Mouse (Mus musculus) urinary bladder, adult 2 months (tissue): Measurements from ENCODE around the gene Gm11214. TPM values are rescaled to one million over a fixed set of nuclear protein-coding genes. Genes with fewer than 3 reads are reported as not detected.

Source experiments
- DNase-seq: peaks from one replicate; pipeline ENCODE4 v3.0.0; 2022; ENCODE audit warnings: low spot score
- polyA plus RNA-seq: library from polyadenylated mRNA; depleted of rRNA; stranded (reverse); fragments of >200 nt; gene quantifications from 2 replicates; pipeline ENCODE4 v1.2.3, GENCODE M21; 2012; rRNA removed

Gene Gm11214
- polyA plus RNA-seq, 1 experiment, result not detected

DNA sequence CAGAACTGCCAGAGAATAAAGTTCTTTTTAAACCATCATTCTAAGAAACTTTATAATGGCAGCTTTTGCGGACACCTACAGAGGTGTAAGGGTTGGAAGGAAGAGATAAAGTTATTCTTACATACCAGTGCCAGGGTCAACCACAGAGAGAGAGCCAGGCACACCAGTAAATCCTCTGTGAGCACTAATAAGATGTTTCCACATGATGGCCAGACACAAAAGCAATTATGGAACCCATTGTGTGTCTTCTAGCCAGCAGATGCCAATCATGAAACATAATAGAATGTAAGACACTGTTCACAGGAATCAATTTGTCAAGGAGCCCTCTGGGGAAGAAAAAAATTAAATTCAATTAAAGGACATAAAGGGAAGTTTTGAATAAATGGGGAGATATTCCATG lies 1.8 kb downstream of the Gm11214 start:
- DNase-seq, result no peak

DNA sequence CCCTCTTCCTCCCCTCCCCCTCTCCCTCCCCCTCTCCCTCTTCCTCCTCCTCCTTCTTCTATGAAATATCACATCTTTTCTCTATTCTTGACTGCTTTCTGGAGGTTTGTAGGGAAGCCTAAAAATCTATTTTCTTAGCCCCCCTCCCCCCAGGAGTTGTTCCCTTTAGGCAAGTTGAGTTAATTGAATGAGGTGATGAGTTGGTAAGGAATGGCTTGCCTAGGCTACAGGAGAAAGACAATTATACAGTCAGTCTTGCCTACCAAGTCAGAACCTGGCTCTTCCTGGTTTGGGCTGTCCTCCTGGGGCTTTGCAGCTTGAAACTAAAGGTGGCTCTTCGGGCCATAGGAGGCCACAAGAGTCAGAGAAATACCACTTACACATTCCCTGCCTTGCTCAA lies 3.4 kb downstream of the Gm11214 start:
- no peak for DNase-seq

DNA sequence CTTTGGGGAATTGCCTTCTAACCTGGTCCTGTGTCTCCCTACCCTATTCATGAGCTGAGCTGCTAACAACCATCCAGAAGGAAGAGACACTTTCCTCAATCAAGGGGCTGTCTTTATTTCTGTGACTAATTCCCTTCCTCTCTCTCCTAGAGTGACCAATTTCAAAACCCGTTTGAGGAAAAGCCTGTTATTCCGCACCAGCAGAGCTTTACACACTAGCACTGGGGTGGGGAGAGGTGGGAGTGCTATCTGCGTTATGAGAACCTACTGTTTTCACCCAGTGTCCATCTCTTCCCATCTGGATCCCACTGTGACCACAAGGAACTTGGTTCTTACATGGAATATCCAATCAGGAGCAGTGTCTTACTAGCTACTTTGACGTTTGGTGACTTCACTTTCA lies 4.1 kb downstream of the Gm11214 start:
- DNase-seq, result no peak

DNA sequence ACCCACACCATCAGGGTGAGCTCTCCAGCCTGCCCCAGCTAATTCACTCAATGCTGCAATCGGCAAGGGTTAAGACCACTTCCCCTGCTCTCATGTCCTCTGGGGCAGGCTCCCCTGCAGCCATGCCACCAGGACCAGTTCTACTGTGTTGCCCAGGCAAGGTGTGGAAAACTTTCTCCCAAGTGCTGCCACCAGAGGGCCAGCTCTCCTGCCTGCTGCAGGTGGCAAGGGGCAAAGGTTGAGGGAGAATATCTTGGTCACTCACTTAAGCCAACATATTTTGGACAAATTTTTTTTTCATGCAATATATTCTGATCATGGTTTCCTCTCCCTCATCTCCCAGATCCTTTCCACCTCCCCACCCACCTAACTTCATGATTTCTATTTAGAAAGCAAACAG lies 8.8 kb downstream of the Gm11214 start:
- DNase-seq, result no peak

DNA sequence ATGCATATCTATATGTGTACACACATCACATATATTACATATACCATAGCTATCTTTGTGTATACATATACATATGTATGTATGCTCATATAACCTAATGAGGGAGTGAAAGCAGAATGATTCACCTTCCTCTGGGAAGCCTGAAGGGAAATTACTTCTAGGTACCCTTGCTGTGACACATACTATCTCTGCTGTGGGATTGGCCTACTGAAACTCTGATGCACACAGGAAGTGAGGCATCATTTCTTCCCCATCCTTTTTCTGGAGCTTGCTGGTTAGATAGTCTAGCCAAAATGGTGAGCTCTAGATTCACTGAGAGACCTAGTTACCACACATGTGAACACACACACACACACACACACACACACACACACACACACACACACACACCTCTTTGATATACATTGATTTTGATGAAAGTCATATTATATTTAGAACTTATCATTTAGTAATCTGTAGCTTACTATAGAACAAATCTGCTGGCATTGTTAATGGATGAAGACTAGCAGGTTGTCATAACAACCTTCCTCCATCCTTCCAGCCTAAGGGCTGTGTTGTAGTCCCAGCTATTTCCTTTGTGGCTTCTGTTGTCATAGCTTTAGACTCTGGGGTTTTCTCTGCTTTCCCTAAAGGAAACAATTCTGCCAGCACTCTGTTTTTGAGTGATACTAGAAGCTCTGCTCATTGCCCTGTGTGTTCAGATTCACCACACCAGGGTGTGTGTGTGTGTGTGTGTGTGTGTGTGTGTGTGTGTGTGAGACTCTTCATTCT lies 19.0 kb downstream of the Gm11214 start:
- DNase-seq, result no peak

DNA sequence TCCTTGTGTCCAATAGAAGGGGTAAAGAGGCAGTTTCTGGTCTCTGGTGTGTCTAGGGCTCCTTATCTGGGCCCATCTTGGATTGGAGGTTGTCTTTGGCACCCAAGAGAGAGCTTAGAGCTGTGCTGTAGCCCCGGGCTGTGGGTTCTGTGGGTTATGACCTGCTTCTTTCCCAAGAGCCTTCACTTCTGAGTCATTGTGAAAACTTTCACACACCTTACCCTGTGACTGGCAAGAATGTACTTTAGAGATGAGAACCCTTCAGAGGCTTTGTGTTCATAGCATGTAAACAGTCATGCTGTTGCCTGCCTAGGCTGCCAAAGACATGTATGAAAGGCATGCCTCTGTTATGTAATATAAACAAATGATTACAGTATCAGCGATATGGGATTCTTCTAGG lies 23.3 kb downstream of the Gm11214 start:
- no peak for DNase-seq

DNA sequence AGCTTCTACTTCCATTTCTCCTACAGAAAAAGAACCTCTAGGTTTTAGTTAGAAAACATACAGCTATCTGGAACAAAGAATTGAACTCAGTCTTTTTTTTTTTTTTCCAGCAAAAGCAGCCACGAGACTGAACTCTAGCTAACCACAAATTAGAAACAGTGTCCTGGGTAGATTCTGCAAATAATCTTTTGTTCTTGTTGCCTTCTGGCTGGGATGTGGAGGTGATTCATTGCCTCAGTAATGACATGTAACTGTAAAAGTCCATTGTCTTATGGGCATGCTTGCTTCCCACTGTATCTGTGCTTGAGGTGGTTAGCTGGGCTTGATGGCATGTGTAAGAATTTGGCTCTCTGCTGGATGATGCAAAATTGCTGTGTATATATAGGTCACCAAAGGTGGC lies 24.6 kb downstream of the Gm11214 start:
- DNase-seq, result no peak

DNA sequence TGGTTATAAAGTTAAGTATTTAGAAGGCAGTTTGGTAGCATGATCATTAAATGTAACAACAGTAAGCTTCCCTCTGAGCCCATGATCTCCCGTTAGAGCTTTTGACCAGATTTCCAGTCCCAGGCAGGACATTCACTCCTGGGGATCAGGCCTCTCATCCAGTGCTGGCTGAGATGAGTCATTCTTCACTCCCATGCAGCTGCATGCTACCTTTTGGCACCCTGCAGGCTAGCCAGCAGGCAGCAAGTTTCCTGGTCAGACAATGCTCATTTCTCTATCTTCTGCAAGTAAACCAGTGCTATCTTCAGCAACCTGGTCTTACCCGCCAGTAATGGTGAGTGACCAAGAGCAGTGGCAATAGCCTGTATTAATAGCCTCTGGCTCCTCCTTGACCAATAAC lies 30.0 kb downstream of the Gm11214 start:
- DNase-seq, result no peak

DNA sequence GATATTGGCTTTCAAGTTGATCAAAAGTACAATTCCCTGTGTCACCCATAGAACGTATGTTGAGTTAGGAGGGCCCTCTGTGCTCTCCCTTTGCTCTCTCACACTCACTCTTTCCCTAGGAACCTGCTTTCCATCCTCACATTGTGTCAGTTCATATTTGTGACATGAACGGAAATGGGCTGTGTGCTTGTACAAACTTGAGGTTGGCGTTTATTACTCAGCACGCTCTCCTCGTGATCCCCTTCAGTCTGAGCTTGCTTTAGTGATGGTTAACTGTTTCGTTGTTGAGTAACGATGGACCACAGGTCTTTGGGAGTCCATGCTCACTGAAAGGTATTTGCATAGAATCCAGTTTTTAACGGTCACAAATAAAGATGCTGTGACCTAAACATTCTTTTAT lies 36.1 kb downstream of the Gm11214 start:
- no peak for DNase-seq

DNA sequence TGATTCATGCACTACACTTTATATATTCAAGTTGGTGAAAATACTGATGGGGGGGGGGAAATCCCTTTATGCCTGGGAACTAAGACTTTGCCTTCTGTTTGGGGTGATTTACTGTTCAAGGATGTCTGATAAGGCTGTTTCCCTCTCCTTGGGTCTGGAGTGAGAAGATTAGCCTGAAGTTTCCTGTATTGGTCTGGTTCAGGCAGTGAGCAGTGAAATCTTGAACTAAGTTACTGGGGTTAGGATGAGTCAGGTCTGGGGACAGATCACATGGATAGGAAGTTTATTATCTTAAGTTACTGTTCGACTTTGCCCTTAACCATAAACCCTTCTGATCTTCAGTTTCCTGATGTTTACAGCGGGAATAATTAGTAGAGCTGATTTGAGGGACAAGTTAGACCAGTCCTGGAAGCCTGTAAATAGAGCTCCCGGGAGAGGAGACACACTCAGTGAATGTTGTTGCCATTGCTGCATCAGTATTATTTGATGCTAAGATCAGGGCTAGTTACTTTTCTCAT lies 37.6 kb downstream of the Gm11214 start:
- DNase-seq, result no peak

DNA sequence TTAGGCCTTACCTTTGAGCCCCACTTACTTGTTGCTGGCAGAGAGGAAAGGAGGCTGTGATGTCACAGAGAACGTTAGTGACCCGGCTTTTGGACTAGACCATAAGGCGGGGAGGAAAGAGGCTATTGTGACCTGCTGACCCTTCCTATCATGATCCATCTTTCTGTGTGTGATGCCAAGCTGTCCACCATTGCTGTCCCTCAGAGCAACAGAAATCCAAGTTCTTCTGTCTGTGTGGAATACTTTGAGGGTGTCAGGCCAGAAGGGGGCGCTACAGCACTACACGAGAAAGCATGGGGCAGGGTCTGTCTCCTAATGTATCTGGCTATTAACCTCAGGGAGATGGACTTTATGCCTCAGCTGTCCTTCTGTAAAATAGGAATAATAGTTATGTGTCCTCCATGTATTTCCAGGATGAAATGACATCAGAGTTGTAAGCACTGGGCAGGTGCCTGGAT lies 40.8 kb downstream of the Gm11214 start, which contains the start of gene Tex48:
Gene Tex48, minus strand, starts transcription at position 51 of the 458 bp plus-strand sequence.
- DNase-seq, result no peak

DNA sequence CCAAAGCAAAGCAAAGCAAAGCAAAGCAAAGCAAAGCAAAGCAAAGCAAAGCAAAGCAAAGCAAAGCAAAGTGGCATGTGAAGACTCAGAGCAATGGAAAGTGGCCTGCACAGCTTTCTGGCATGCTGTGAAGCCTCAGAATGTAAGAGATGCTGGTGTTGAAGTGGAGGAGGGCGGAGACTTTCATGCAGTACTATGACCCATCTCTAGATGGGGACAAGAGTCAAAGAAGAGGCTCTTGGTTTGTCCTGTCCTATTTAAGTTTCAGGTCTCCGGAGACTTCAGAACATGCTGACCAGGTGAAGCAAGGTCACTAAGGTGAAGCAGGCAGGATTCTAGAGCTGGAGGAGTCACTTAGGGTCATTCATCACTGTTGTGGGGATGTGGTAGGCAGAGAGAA lies 41.3 kb downstream of the Gm11214 start:
- no peak for DNase-seq

Other genes starting within 250 kb of the Gm11214 start
- gene Whrn, start 167.4 kb downstream of the Gm11214 start, polyA plus RNA-seq, result 4.7 and 4.8 TPM in 2 replicates
- 115 and 120 TPM in 2 replicates for gene Atp6v1g1, start 118.6 kb downstream of the Gm11214 start, polyA plus RNA-seq
- 9.2 and 9.9 TPM in 2 replicates for gene Tmem268, start 104.6 kb downstream of the Gm11214 start, polyA plus RNA-seq
- gene Gm11213, start 58.1 kb downstream of the Gm11214 start, polyA plus RNA-seq, result not detected in 2 replicates
- gene Tex48, start 41.0 kb downstream of the Gm11214 start, polyA plus RNA-seq, result not detected in 2 replicates
- gene Tnfsf15, start 81.7 kb upstream of the Gm11214 start, polyA plus RNA-seq, result 0.38 and 0.62 TPM in 2 replicates
- gene Tnfsf8, start 198.0 kb upstream of the Gm11214 start, polyA plus RNA-seq, result 0.28 and 0.52 TPM in 2 replicates